Mouse (Mus musculus) ES-E14 (cell line): ENCODE data around the gene Mctp2.

Experiments
- CHD2 ChIP-seq: IDR thresholded peaks from 2 replicates; pipeline ENCODE4 v1.6.1; 2014; ENCODE audit warnings: mild to moderate bottlenecking, low read depth, low read length, inconsistent platforms
- HCFC1 ChIP-seq: IDR thresholded peaks from 2 replicates; pipeline ENCODE4 v1.6.1; 2012; ENCODE audit warnings: low read length, inconsistent platforms, borderline replicate concordance; ENCODE audit not compliant: insufficient read depth
- MAFK ChIP-seq: IDR thresholded peaks from 2 replicates; pipeline ENCODE4 v1.6.1; 2014; ENCODE audit warnings: mild to moderate bottlenecking, low read depth, low read length, inconsistent platforms; ENCODE audit not compliant: insufficient read depth
- ZC3H11A ChIP-seq: IDR thresholded peaks from 2 replicates; pipeline ENCODE4 v1.6.1; 2012; ENCODE audit warnings: low read depth, mild to moderate bottlenecking, inconsistent platforms, low read length, borderline replicate concordance
- ZNF384 ChIP-seq: IDR thresholded peaks from 2 replicates; pipeline ENCODE4 v1.6.1; 2012; ENCODE audit warnings: low read depth, low read length, inconsistent platforms

DNA sequence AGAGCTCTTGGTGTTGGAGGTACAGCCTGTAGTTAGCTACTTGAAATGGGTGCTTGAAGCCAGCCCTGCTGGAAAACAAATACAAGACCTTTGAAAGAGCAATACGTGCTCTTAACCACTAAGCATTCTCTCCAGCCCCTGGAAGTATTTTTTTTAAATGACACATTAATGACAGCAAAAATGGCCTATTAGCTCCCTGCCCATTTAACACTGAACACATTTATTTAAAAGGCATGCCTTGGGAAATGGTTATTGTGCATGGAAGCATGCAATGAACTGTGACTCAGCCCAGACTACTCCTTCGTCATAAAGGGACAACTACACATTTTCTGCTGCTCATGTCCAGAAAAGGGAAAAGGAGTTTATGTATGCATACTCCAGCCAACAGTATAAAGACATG, 10.2 kb downstream of the Mctp2 start:
- TF ChIP-seq MAFK = no peak
- no peak for TF ChIP-seq ZC3H11A
- no peak for TF ChIP-seq ZNF384
- no peak for TF ChIP-seq CHD2
- TF ChIP-seq HCFC1 = no peak
